Mouse (Mus musculus) E14TG2a.4 (cell line): Measurements from ENCODE around the gene Defb7.

ENCODE experiments used
- H3K27me3 ChIP-seq: 2 replicates; pipeline ENCODE4 v1.6.1; 2014; ENCODE audit warnings: low read length, control low read depth; ENCODE audit not compliant: insufficient read depth
- H3K36me3 ChIP-seq: 2 replicates; pipeline ENCODE4 v1.6.1; 2014; ENCODE audit warnings: low read length, control low read depth; ENCODE audit not compliant: insufficient read depth
- H3K4me1 ChIP-seq: replicated peaks from 2 replicates; pipeline ENCODE4 v1.6.1; 2014; ENCODE audit warnings: low read depth, low read length, control low read depth
- H3K4me3 ChIP-seq: replicated peaks from 2 replicates; pipeline ENCODE4 v1.5.1; 2014; ENCODE audit warnings: mild to moderate bottlenecking, low read length
- H3K9me3 ChIP-seq: 2 replicates; pipeline ENCODE4 v1.6.1; 2014; ENCODE audit warnings: low read length, control low read depth
- CTCF ChIP-seq: conservative IDR thresholded peaks from 2 replicates; pipeline ENCODE4 v1.5.1; 2014; ENCODE audit warnings: low read length
- NANOG ChIP-seq: IDR thresholded peaks from 2 replicates; pipeline ENCODE4 v1.6.1; 2014; ENCODE audit warnings: borderline replicate concordance, low read length, mixed read lengths
- POU5F1 ChIP-seq: IDR thresholded peaks from 2 replicates; pipeline ENCODE4 v1.6.1; 2014; ENCODE audit warnings: low read length, borderline replicate concordance

The Defb7 gene

DNA sequence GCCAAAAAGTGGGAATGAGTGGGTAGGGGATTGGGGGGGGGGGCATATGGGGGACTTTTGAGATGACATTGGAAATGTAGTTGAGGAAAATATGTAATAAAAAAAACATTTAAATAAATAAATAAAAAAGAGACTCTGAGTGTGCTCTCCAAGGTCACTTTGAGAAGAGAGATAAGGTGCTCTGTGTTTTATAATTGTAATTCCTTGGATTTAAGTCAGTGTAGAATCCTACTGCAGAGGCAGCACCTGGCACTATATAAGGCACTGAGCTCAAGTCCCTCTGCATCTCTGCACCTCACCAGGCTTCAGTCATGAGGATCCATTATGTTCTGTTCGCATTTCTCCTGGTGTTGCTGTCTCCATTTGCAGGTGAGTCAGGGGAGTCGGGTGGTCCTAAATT lies at the start of gene Defb7:
TSS of gene Defb7 (plus strand) at position 301 of the 400 bp plus-strand sequence.
- no peak for TF ChIP-seq NANOG
- TF ChIP-seq POU5F1 = no peak
- no peak for TF ChIP-seq CTCF
- Histone ChIP-seq H3K9me3 (peaks cover 2% of the 10 kb centered on the region), H3K4me1 (no peaks in the 10 kb centered on the region), H3K27me3 (no peaks in the 10 kb centered on the region), H3K36me3 (no peaks in the 10 kb centered on the region), H3K4me3 (no peak within 1 kb of the TSS)

DNA sequence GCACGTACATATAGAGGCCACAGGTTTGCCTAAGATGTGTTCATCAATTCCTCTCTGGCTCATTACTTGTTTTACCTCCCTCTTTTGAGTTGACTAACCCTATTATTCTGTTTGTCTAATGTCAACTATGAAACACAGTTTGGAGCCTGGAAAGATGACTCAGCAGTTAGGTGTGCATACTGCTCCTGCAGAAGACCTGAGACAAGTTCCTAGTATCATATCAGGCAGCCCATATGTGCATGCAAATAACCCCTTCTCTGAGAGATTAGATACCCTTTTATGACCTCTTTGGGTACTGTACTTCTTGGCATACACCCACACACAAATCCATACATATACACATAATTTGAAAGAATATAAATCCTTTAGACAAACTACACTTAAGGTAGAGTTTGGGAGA lies 48.5 kb upstream of the Defb7 start:
- no peaks in the 10 kb centered on the region for H3K36me3 ChIP-seq
- H3K4me3 ChIP-seq = no peak overlapping the region
- TF ChIP-seq NANOG (no peak), POU5F1 (no peak), CTCF (no peak)
- no peaks in the 10 kb centered on the region for H3K27me3 ChIP-seq
- no peaks in the 10 kb centered on the region for H3K9me3 ChIP-seq
- no peaks in the 10 kb centered on the region for H3K4me1 ChIP-seq

DNA sequence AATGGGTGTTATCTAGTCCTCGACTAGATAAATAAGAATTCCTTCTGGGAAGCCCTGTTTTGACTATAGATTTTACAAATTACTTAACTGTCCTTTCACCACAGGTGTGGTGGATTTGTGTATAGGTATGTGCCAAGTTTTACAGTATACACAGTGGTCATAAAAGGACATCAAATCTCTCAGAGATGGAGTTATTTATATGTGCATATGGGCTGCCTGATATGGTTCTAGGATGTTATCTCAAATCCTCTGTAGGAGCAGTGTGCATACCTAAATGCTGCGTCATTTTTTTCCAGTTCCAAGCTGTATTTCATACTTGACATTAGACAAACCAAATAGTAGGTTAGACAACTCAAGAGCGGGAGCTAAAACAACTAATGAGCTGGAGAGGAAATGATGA lies 33.5 kb upstream of the Defb7 start:
- no peaks in the 10 kb centered on the region for H3K36me3 ChIP-seq
- no peaks in the 10 kb centered on the region for H3K27me3 ChIP-seq
- H3K9me3 ChIP-seq = no peaks in the 10 kb centered on the region
- TF ChIP-seq NANOG (no peak), CTCF (no peak), POU5F1 (no peak)
- no peak overlapping the region for H3K4me3 ChIP-seq
- H3K4me1 ChIP-seq = no peaks in the 10 kb centered on the region

DNA sequence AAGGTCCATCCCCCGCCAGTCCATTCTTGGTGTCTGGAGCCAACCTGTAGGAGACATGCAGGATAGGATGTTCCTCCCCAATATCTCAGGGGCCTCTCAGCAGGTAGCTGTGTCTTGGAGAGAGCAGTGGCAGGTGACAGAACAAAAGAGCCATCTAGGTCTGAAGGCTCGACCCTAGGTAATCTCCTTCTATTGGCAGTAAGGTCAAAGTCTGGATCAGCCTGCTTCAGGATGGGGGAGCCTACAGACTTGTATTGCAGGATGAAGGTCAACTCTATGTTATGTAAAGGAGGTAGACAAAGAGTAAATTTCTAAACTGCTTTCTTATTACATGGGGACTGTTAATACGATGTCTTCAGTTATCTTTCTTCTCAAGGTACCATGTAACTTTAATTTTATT lies 25.9 kb upstream of the Defb7 start:
- H3K4me3 ChIP-seq = no peak overlapping the region
- H3K9me3 ChIP-seq = no peaks in the 10 kb centered on the region
- TF ChIP-seq NANOG = peak; percentile 37; the same call in 1 of the 2 replicates
- no peak for TF ChIP-seq POU5F1
- H3K4me1 ChIP-seq = 0 out of 2 replicates have a peak, but pooled peaks cover 2% of the 10 kb centered on the region
- no peaks in the 10 kb centered on the region for H3K27me3 ChIP-seq
- no peaks in the 10 kb centered on the region for H3K36me3 ChIP-seq

DNA sequence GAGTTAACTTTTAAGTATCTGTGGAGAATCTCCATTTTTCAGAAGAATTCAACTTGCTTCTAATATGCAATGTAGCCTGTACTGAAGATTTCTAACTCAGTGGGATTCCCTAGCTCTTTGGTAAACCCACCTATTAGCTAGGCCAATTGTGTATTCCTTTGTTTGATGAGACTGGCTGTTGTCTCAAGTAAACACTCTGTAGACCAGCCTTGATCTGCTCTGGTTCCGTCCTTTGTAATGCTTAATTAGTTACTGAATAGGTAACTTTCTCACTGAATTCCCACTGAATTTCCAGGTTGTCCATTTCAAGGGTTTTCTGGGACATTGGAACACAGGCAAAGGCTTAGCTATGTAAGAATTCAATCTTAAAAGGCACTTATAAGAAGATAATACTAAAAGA lies 5.6 kb downstream of the Defb7 start:
- Histone ChIP-seq H3K4me1 (no peaks in the 10 kb centered on the region), H3K4me3 (no peak overlapping the region), H3K27me3 (no peaks in the 10 kb centered on the region), H3K36me3 (no peaks in the 10 kb centered on the region), H3K9me3 (peaks cover 16% of the 10 kb centered on the region)
- TF ChIP-seq NANOG = peak; percentile 80
- no peak for TF ChIP-seq POU5F1

DNA sequence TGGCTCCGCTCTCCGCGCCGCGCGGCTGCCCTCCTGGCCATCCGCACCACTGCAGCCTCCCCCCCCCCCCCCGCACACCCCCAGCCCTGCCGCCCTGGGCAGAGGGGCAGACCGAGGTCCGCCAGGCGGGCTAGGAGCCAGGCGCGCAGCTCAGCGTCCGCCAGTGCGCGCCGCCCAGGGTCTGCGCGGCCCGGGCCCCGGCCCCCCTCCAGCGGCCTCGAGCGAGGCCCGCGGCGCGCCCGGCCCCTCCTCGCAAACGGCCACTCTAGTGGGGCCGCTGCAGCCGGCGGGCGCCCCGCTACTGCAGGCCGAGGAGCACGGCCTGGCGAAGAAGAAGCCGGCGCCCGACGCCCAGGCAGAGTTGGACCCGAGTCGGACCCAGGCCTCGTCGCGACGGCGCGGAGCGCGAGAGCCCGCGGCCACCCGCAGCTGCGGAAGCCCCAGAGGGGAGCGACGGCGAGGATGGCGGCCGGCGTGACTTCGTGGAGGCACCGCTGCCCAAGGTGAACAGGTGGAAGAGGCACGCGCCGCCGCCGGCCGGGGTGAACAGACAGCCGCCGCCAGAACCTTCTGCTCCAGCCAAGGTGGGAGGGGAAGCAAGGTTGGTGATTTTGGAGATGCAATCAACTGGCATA lies 40.4 kb downstream of the Defb7 start:
- H3K36me3 ChIP-seq = no peaks in the 10 kb centered on the region
- H3K4me1 ChIP-seq = no peaks in the 10 kb centered on the region; the same call in 1 of the 2 replicates
- H3K4me3 ChIP-seq = peak overlapping the region; percentile 74
- H3K27me3 ChIP-seq = peaks cover 48% of the 10 kb centered on the region
- TF ChIP-seq POU5F1 = no peak
- TF ChIP-seq NANOG = no peak
- TF ChIP-seq CTCF = no peak
- peaks cover 38% of the 10 kb centered on the region for H3K9me3 ChIP-seq

DNA sequence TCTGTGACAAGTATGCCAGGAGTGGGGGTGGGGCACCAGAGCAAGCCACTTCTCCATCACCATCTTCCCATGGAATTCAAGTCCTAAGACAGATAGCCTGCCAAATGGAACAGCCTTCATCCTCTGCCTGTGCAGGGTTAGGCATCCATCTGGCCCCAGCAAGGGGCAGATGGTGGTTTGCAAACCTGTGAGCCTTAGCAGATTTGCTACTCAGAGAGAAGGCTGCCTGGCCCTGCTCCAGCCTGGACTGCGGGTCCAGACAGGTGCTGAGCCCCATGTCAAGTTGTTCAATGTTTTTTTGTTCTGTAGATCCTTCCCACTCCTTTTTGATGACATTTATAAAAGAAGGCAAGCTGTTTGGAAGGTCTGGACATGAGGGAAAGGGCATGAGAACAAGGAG lies 45.5 kb downstream of the Defb7 start:
- TF ChIP-seq CTCF = no peak
- TF ChIP-seq NANOG = no peak
- no peak for TF ChIP-seq POU5F1
- no peaks in the 10 kb centered on the region; the same call in 1 of the 2 replicates for H3K4me1 ChIP-seq
- no peak overlapping the region for H3K4me3 ChIP-seq
- no peaks in the 10 kb centered on the region for H3K36me3 ChIP-seq
- peaks cover 31% of the 10 kb centered on the region for H3K27me3 ChIP-seq
- peaks cover 12% of the 10 kb centered on the region; the same call in 1 of the 2 replicates for H3K9me3 ChIP-seq
